Mouse (Mus musculus) T-helper 2 cell (primary cell): ENCODE results near the gene Tmem132c.

Experiments
- in situ Hi-C: fragments of 300-600 bp; cut with MboI, MseI; formaldehyde crosslinking; loops from one replicate; pipeline ENCODE4 v1.15.1; 2025; ENCODE audit warnings: high pct_unique_total_duplicates

The Tmem132c gene

GRCm38 (mm10) chr5:127282539-127283123 lies 41.0 kb downstream of the Tmem132c start:
- in situ Hi-C loops, result no loop called here

DNA sequence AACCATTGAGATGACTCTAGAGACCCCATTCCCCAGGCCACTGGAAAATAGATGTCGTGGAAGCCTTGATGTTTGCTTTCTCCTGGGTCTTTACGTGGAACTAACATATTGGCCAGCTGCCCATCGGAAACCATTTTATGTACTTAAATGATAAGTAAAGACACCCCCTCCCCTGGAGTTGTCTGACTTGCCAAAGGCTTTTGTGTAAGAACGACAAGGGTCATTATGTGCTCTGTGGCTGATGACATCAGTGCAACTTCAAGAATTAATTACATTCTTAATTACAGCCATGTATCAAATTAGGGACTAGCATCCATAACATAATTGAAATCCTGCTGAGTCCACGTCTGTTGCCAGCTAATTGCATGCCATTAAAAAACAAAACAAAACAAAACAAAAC lies 45.3 kb downstream of the Tmem132c start:
- in situ Hi-C loops, result no loop called here

GRCm38 (mm10) chr5:127289659-127290058 lies 48.1 kb downstream of the Tmem132c start:
- in situ Hi-C loops, result no loop called here

DNA sequence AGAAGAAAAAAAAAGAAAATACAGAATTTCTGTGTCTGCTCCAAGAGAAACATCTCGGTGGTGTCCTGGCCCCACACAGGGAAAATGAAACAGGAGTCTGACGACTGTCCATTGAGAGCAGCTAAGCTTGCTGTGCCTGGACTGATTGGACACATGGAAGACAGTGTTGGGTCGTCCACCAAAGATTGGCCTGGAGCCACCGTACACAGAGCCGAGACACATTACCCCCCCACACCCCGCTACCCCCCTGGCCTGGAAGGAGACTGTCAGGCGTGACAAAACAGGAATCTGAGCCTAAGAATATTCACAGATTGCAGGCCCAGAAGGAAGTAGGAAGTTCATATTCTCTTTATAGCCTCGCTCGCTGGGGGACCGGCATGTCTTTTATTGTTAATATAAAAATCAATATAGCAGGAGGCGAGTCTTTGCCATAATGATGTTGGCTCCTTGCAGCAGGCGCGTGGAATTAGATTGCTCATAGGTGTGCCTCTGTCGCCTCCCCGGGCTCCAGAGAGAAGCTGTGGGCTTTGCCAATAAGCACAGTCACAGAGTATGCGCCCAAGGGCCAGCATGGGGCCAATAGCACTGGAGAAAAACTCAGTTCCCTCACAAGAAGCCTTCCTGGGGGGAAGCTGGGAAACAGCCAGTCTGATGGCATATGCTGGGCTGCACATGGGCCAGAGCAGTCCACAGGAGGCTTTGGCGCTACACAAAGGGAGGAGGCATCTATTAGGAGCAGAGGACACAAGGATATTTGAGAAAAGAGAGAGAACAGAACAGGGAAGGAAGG lies 49.0 kb downstream of the Tmem132c start:
- in situ Hi-C loops, result no loop called here

DNA sequence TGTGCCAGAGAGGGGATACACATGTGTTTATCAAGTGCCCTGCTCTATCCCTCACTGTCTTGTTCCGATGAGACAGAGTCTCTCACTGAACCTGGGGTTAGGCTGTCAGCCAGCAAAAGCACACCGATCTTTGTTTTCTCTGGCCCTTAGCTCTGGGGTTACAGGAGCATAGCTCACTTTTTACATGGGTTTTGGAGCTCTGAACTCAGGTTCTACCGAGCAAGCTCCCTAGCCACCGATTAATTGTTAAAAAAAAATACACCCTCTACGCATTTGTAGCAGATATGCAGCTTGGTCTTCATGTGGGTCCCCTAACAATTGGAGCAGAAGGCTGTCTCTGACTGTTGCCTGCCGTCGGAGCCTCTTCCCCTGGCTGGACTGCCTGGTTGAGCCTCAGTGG lies 50.0 kb downstream of the Tmem132c start:
- in situ Hi-C loops, result no loop called here

- in situ Hi-C loops, result no loop called here
Observed at GRCm38 (mm10) chr5:127293698-127294097, 52.1 kb downstream of the Tmem132c start.

GRCm38 (mm10) chr5:127297461-127297860 lies 55.9 kb downstream of the Tmem132c start:
- in situ Hi-C loops, result no loop called here

GRCm38 (mm10) chr5:127298060-127298459 lies 56.5 kb downstream of the Tmem132c start:
- in situ Hi-C loops, result no loop called here

- in situ Hi-C loops, result no loop called here
Observed at GRCm38 (mm10) chr5:127299010-127299409, 57.4 kb downstream of the Tmem132c start.

DNA sequence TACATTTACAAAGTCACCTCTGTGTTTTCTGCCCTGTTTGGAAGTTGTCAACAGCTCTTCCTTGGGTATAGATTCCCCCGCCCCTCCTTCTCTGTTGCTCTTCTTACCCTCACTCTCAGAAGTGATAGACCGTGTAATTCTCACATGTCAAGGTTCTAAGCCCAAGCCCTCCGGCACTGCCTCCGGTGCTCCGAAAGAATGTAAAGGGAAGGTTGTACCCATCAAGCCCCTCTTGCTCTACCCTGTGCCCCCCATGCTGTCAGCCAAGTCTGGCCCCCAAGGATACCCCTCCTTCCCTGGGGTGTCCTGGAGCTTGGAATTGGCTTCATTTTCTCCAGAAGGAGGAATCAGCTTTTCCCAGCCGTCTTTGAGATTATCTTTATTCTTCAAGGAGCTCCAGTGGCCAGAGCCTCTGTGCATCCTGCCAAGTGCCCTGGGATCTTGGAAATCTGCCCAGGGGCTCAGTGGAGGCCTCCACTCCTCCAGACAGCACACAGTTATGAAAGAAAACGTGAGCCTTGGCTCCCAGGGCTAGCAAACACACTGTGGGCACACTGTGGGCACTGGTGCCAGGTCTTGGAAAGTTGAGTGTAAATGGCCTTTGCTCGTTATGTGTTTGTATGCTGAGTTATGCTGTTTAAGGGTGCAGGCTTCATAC lies 59.1 kb downstream of the Tmem132c start:
- in situ Hi-C loops, result loop anchor here (10.0 kb wide), 1 partner anchor 436 kb away; no protein-coding TSS in a partner anchor

GRCm38 (mm10) chr5:127305312-127305711 lies 63.7 kb downstream of the Tmem132c start:
- in situ Hi-C loops, result loop anchor here (10.0 kb wide), 1 partner anchor 441 kb away; no protein-coding TSS in a partner anchor

DNA sequence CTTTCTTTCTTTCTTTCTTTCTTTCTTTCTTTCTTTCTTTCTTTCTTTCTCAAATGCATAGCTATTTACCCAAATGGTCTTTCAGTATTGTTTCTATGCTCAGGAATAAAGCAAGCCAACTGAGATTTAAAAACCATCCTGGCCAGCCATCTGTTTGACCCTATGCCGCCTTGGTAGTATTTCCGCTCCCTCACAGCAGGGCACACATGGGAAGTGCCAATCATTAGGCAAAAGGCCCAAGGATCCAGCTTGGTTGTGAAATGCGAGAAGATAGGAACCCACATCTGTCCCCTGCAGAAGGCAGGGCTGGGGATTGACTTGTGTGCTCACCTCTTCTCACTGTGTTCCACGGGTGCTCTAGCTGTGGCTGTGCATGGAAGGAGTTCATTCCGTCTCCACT lies 64.1 kb downstream of the Tmem132c start:
- in situ Hi-C loops, result loop anchor here (10.0 kb wide), 1 partner anchor 441 kb away; no protein-coding TSS in a partner anchor

DNA sequence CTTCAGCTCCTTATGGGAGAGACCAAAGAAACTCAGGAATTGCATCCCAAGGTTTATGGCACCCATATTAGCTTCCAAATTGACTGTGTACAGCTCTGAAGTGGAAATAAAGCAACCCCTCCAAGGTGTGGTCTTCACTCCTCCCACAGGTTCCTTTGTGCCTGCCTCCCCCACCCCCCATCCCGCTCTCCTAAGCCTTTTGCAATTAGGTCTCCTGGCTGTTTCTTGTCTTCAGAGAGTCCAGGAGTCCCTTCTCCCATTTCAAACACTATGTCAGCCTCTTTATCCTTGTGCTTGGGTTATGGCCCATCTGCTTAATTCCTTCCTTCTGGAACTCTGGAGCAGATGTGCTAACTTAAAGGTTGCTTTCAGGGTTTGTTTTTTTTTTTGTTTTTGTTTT lies 65.1 kb downstream of the Tmem132c start:
- in situ Hi-C loops, result loop anchor here (10.0 kb wide), 1 partner anchor 442 kb away; no protein-coding TSS in a partner anchor

GRCm38 (mm10) chr5:127310318-127311004 lies 68.9 kb downstream of the Tmem132c start:
- in situ Hi-C loops, result no loop called here

DNA sequence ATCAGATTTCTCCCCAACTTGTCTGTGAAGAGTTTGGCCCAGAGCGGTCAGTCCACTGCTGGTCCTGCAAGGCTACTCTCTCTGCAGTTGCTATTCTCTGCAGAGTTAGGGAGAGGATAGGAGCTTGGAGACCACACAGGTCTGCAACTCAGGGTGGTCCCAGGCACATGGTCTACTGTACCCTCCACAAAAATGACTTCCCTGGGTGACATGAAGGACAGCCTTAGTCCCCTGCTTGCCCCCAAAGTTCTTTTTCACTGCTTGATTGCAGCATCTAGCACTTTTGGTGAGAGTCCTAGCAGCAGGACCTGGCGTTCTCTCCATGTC lies 69.4 kb downstream of the Tmem132c start:
- in situ Hi-C loops, result no loop called here

DNA sequence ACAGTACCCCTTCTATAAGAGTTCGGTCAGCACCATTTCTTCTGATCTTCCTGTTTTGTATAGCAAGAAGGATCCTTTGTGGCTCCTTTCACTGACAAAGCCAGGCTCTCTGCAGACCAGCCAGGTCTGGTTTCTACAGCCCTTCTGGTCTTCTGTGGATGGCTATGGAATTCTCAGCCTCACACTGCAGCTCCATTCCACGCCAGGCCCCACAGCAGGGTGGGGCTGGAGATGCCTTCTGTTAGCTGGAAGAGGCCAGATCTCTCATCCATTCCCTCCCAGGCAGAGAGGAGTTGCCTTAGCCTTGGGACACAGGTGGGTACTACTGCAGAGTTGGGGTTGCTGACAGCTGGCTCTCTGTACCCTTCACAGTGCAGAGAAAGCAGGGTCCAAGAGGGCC lies 72.0 kb downstream of the Tmem132c start:
- in situ Hi-C loops, result no loop called here

DNA sequence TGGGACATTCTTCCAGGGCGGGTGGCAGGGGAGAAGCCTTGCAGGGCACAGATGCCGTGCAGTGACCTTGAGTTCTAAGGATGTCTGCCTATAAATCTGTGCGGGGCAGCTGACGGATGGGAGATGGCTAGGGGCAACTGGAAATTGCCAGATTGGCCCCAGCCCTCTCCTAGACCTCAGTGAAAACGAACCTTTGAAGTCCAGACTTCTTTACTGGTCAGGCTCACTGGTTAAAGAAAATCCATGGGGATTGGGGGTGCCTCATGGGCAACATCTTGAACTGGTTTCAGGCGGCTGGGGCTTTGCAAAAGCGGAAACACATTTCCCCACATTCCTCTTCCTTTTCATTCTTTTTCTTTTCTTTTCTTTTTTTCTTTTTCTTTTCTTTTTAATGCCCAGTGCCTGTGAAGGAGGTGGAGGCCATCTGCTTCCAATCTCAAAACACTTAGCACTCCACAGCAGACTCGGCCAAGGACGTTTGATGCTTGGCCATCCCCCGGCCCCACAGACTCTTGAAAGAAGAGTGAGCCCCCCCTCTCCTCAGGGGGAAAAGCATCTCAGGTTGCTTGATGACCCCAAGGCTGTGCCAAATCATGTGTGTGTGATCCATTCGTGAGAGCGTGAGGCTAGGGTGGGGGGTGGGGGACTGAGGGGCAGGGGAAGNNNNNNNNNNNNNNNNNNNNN lies 77.6 kb downstream of the Tmem132c start:
- in situ Hi-C loops, result no loop called here

GRCm38 (mm10) chr5:127324645-127325044 lies 83.0 kb downstream of the Tmem132c start:
- in situ Hi-C loops, result no loop called here

DNA sequence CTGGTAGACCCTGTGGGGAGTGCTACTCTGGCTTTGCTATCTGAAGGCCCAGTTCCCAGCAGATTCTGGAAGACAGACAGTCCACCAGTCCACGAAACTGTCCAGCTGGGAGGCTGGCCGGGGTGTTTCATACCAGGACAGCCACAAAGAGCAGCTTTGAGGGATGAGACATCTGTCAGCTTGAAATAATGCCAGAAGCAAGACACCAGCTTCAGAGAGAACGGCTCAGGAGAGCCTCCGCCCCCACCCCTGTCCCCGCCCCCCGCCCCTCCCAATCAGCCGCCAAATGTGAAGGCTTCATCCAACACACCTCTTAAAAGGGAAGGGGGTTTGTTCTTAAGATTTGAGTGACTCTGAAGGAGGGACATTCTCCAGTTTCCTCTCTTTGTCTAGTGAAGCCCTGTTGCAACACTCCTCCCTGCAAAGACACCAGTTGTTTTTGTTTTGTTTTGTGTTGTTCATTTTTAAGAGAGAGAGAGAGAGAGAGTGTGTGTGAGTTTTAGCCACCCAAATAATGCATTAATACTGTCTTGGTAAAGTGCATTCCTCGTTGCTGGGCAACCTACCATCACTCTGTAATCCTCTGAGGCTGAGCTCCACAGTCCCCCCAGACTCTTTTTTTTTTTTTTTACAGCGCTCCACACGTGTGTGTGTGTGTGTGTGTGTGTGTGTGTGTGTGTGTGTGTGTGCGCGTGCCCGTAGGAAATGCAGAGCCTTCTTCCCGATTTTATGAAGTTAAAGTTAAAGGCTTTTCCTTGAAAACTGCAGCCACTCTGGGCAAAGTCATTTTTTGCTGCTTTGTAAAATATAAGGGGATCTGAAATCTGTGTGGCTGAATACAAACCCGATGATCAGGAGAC lies 94.7 kb downstream of the Tmem132c start:
- in situ Hi-C loops, result no loop called here

- in situ Hi-C loops, result no loop called here
Observed at GRCm38 (mm10) chr5:127336908-127337265, 95.3 kb downstream of the Tmem132c start.

DNA sequence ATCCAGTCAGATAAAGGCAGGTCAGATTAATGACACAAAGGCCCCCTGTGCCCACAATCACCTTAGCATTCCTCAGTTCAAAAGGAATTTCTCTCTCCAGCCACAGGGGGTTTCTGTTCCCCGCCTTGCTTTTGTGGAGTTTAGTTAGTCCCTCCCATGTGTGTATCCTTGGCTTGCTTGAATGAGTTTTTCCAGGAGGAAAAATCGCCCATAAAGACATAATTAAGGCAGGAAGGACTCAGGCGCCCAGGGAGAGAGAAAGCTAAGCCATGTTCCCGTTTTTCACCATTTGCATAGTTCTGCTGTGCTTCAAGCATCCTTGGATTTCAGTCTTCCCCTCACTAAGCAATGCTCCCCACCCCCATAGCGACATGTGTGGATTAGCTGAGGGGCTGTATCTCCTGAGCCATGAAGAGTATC lies 97.4 kb downstream of the Tmem132c start:
- in situ Hi-C loops, result no loop called here
